Mouse (Mus musculus): Measurements from ENCODE around the gene St14.
"Not testable (repeated sequence)": the region's sequence is repeated elsewhere in the genome, so short reads cannot be mapped to it uniquely, and the experiment has no call there.

St14 gene

DNA sequence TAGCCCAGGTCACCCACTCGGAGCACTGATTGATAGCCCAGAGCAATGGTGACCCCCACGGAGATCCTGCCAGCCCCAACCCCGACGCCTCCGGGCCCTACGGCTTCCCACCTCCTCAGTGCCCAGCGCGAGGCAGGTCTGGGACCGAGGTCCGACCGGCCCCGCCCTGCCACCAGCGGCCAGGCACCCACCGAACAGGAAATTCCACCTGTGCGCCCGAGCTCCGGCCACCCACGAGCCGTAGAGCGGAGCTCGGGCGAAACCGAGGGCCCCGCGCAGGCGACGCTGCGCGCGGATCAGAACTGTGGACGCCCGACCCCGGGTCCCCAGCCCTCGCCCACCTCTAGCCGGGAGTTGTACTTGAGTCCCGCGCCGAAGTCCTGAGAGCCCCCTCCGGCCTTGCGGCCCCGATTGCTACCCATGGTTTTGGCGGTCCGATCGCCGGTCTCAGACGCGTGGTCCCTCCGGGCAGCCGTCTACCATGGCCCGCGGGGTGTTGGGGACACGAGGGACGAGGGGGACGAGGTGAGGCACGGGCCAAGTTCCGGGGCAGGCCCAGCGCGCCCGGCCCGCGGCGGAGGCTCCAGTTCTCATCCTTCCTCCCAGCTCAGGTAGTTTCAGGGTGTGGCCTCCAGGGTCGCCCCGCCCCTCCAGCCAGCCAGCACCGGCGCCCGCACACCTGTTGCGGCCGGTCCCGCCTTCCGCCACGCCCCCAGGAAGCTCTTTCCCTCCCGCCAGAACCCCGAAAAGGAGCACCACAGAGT is at the start of gene St14:
St14 (minus strand) TSS at position 649 of the 764 bp plus-strand sequence.
- DNase-seq (ENCODE audit: low read depth): no peak

DNA sequence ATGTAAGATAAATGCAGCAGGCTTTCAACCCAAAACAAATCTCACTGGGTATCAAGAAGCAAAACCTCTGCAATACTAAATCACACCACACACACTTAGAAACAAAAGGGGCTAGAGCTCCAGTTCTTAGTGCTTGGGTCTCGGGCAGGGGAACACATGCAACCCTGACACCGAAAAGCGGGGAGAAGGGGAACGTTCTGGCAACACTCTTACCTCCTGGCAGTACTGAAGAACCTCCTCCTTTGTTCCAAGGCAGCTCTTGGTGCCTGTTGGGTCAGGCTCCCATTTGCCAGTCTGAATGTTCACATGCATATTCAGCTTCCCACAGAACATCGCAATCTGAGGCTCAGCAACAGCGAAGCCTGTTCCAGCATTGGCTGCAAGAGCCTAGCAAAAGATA is 46.0 kb upstream of the St14 start:
- DNase-seq (ENCODE audit: low read depth): no peak

DNA sequence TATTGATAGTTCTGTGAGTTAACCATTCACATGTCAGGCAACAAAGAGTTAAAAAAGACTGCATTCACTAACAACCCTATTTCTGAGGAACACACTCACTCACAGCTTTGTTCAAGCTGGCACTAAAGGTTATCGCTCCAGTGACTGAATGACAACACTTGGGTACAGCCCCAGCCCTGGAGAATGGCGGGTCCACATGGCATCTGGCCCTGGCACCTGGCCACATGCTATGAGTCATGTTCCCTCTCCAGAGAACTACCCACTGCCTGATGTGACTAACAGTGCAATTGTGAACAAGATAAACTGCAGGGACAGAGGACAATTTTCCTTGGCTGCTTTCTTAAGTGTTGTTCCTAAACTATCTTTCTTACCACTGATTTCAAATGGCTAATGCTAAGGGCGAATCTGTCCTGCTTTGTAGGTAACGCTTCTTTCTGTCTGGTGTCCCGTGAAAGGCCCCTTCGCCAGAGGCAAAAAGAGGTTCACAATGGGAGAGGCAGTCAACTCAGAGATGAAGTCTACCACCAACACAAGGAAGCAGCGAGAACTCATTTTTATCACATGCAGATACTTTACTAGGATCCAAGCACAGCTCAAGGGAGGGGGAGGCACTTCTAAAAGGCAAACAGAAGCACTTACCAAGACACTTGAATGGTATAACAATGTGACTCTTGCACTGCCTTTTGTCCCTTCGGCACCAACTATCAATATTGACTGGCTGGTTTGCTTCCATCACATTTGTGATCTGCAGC is 44.9 kb upstream of the St14 start:
- DNase-seq (ENCODE audit: low read depth): peak; percentile 92

GRCm38 (mm10) chr9:31175978-31176377 is 44.3 kb upstream of the St14 start:
- DNase-seq (ENCODE audit: low read depth): no peak

DNA sequence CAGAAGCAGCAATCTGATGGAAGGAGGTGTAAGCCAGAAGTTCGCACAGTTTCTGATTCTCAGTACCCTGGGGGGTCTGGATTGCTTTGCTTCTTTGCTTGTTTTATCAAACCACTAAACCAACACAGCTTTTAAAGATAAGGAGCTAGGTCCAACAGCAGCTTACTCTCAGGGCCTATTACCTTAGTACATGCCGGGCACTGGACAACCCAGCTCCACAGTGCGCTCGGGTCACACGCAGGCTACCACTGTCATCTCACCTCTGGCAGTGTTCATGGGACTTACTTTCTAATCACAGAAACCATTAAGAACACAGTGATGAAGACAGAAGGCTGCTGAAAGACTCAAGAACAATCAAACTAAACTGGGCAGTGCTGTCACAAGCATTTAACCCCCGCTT is 43.7 kb upstream of the St14 start:
- no peak for DNase-seq (ENCODE audit: low read depth)

GRCm38 (mm10) chr9:31168356-31169093 is 36.9 kb upstream of the St14 start:
- no peak for DNase-seq (ENCODE audit: low read depth)

DNA sequence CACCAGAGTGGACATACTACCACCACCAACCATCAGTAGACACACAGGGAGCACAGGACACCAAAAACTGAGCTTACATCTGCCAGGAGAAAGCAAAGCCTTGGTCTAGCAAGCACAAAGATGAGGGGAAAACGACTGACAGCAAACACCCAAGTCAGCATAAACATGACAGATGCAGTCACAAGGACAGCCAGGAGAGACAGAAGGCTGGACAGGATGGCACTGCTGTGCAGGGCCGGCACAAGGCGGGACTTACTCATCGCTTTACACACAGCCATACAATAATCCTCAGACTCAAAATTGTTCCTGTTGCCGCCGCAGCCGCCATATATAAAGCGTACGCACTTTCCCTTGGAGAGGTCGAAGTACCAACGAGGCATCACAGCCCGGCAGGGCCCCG is 35.7 kb upstream of the St14 start:
- no peak for DNase-seq (ENCODE audit: low read depth)

DNA sequence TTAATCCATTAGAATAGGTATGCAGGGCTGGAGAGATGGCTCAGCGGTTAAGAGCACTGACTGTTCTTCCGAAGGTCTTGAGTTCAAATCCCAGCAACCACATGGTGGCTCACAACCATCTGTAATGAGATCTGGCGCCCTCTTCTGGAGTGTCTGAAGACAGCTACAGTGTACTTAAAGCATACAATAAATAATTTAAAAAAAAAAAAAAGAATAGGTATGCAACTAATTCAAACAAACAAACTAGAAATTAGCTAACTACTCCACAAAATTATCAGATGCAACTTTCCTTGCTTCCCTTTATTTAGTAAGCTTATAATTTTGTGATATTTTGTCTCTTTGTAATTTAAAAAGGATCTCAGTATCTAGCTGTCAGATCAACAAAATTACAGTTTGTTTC is 33.9 kb upstream of the St14 start:
- DNase-seq (ENCODE audit: low read depth): not testable (repeated sequence)

GRCm38 (mm10) chr9:31163327-31163726 is 31.7 kb upstream of the St14 start:
- DNase-seq (ENCODE audit: low read depth): peak; percentile 53

DNA sequence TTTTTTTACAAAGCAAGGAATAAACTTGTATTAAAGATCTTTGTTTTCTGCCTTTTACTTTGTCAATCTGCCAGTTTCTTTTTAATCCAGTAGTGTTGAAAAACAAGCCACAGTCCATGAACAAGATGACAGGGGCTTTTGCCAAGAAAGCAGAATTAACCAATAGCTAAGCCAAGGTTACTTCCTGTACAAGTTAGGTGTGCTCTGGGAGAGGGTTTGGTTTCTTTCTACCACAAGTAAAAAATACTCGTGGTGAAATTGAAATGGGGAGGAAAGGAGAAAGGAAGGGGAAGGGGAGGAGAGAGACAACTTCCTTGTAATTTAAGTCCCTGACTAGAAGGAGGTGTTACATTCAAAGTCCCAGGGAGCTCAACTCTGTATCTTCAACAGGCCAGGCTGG is 31.3 kb upstream of the St14 start:
- DNase-seq (ENCODE audit: low read depth): peak; percentile 72

DNA sequence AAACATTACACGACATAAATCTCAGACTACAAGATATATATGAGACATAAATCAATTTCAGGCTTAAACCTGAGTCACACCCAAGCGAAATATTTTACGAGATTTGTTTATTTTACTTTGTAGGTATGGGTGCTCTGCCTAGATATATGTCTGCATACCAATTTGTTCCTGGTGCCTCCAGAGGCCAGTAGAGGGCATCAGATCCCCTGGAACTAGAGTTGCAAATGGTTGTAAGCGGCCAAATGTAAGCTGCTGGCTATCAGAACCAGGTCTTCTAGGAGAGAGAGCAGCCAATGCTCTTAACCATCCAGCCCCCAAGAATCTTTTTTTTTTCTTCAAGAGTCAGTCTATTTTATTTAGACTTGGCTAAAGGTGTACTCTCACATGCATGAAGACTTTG is 28.3 kb upstream of the St14 start:
- DNase-seq (ENCODE audit: low read depth): peak; percentile 71

DNA sequence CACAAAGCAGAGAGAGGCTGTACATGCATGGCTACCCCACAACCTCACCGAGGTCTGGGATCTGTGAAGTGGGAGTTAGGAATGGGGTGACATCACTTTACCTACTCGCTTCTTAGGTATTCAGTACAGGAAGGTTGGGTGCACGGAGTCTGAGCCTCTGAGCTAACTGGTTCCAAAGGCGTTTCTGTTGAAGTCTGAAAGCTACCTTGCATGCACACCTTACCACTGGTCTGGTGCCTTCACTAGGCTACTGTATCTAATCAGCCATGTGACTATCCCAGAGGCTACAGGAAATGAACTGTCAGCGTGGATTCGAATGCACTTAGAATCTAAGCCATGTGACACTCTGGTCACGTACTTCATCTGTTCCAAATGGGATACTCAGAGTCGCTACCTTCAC is 24.9 kb upstream of the St14 start:
- DNase-seq (ENCODE audit: low read depth): no peak

DNA sequence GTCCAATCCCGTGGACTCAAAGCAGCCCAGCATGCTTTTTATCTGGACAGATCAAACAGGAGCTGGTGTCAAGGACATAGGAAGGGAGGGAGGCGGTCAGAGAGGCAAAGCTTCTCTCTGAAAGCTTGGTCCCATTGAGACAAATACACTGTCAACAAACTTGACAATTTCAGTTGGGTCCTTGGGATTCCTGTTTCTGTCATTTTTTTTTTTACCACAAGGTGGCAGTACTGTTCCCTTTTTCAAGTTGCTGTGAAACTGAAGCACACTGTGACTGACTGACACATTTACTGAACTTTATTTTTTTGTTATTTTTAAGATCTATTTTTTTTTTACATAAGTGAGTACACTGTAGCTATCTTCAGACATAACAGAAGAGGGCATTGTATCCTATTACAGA is 19.4 kb upstream of the St14 start:
- peak; percentile 72 for DNase-seq (ENCODE audit: low read depth)

DNA sequence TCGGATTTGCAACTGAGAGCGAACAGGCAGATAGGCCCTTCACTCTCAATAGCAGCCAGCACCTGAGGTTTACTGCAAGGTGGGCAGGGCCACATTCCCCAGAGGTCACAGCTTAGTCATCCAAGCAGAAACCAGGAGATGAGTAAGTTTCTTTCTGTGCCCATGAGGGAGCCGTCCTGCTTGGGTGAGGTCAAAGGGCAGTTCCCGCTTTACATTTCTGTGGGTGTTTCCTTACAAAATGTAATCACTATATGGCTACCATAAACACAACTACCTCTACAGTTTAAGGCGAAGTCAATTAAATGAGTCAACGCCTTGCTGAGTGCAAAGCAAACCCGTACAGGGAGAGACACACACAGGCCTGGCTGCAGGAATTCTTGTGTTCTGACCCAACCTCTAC is 16.5 kb upstream of the St14 start:
- DNase-seq (ENCODE audit: low read depth): no peak

- peak; percentile 45 for DNase-seq (ENCODE audit: low read depth)
Measured at GRCm38 (mm10) chr9:31145272-31145925, 13.7 kb upstream of the St14 start.

- DNase-seq (ENCODE audit: low read depth): no peak
Measured at GRCm38 (mm10) chr9:31142924-31143323, 11.3 kb upstream of the St14 start.

DNA sequence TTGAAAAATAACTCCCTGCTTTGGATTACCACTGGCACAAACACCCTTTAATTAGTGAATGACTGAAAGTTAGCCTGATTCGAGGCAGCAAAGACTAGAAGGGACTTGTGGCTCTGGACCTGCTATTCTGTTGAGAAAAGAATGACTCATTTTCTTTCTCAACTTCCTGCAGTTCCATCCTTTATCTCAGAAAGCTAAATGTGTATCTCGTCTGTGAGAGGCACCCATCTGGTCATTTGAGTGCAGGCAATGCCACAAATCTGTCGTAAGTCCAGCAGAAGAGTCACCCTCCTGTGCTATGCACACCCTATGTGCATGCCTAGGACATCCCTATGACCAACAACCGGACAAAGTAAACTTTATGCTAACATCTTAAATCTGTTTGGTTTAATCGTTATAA is 1.5 kb upstream of the St14 start:
- DNase-seq (ENCODE audit: low read depth): peak; percentile 91

DNA sequence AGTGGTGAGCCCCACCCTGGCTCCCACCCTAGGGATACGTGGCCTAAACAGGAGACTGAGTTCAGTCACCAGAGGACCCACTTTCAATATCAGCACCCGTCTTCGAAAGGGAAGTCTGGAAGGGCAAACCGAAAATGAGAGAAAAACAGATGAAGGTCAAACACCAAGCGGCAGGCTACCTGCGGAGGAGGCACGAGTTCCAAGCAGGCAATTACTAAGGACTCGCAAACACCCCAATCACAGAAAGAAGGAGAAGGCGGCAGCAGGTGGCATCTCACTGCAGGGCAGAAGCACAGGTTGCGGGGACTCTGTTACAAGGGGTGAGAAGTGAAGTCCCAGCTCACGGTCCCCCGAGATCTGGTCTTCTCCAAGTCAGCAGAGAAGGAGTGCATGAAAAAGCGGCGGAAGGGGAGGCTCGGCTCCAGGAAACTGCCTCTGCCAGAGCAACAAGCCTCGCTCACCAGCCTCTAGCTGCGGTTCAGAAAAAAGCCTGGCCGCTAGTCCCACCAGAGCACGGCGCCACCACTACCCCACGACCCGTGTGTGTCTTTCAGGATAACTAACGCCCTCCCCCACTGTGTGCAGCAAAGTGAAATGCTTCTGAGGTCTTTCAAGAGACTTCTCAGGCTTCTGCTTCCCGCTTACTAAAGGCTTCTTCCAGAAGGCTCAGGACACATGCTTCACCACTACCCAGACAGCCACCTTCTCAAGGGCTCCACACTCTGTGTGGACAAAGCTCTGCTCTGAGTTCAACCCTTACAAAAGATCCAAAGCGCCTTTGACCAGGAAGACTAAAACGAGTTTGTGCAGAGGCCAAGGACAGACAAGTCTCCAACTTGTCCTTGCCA is 1.1 kb downstream of the St14 start:
- peak; percentile 59 for DNase-seq (ENCODE audit: low read depth)

GRCm38 (mm10) chr9:31129956-31130355 is 1.7 kb downstream of the St14 start:
- DNase-seq (ENCODE audit: low read depth): peak; percentile 89

- DNase-seq (ENCODE audit: low read depth): peak; percentile 90
Measured at GRCm38 (mm10) chr9:31127876-31128465, 3.7 kb downstream of the St14 start.

DNA sequence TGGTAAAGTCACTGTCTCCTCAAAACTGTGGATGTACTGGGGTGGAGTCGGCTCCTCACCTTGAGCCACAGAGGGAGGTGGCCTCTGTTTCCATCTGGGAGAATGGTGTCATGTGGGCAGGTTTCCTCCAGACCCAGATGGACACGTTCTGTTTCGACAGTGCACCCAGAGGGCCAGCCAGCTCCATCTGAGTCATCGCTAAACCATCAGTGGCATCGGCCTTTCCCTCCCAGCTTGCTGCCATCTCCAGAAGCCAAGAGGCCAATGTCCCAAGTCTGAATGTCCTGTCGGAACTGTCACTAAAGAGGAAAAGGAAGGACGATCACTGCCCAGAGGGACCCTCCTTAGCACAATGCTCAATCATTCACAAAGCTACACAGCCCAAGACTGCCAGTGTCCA is 5.6 kb downstream of the St14 start:
- no peak for DNase-seq (ENCODE audit: low read depth)
